Mouse (Mus musculus) G1E (cell line): ENCODE measurements around the gene Lrrtm4. TPM values are rescaled to one million over a fixed set of nuclear protein-coding genes. Genes with fewer than 3 reads are reported as not detected.

Experiments
- ATAC-seq: 2 replicates; pipeline ENCODE4 v1.8.0; 2016; ENCODE audit warnings: mild to moderate bottlenecking; ENCODE audit not compliant: insufficient number of reproducible peaks, poor library complexity, low FRiP score, severe bottlenecking; ENCODE audit errors: extremely low read depth
- DNase-seq: peaks from one replicate; pipeline ENCODE4 v3.0.0; 2012; ENCODE audit warnings: low spot score
- H3K27me3 ChIP-seq: 2 replicates; pipeline ENCODE4 v1.6.1; 2012; ENCODE audit warnings: mild to moderate bottlenecking, low read length, inconsistent platforms; ENCODE audit not compliant: insufficient read depth
- H3K36me3 ChIP-seq: replicated peaks from 2 replicates; pipeline ENCODE3; 2012; ENCODE audit warnings: mild to moderate bottlenecking, inconsistent platforms
- H3K4me1 ChIP-seq: 2 replicates; pipeline ENCODE4 v1.6.1; 2012; ENCODE audit warnings: low read depth, low read length, inconsistent platforms, mixed read lengths; ENCODE audit not compliant: insufficient read depth
- H3K4me3 ChIP-seq: 2 replicates; pipeline ENCODE4 v1.5.1; 2012; ENCODE audit warnings: low read depth, mild to moderate bottlenecking, inconsistent platforms, low read length, moderate library complexity, mixed read lengths
- H3K9me3 ChIP-seq: replicated peaks from 2 replicates; pipeline ENCODE4 v1.6.1; 2012; ENCODE audit warnings: inconsistent platforms
- CTCF ChIP-seq: IDR thresholded peaks from 2 replicates; pipeline ENCODE4 v1.5.1; 2012; ENCODE audit warnings: low read depth, low read length, inconsistent platforms, mixed read lengths
- GATA1 ChIP-seq: IDR thresholded peaks from 2 replicates; pipeline ENCODE4 v1.6.1; 2012; ENCODE audit warnings: borderline replicate concordance, low read length, inconsistent platforms, mixed read lengths
- GATA2 ChIP-seq: IDR thresholded peaks from 2 replicates; pipeline ENCODE4 v1.6.1; 2012; ENCODE audit warnings: low read depth, low read length, inconsistent platforms, borderline replicate concordance
- POLR2AphosphoS5 ChIP-seq: IDR thresholded peaks from 2 replicates; pipeline ENCODE4 v1.6.1; 2012; ENCODE audit warnings: low read depth, low read length, inconsistent platforms; ENCODE audit not compliant: insufficient replicate concordance
- TAL1 ChIP-seq: conservative IDR thresholded peaks from 2 replicates; pipeline ENCODE4 v1.6.1; 2012; ENCODE audit warnings: low read depth, low read length, inconsistent platforms, mixed read lengths
- polyA plus RNA-seq: library from polyadenylated mRNA; stranded (reverse); fragments of >175 nt; gene quantifications from 2 replicates; pipeline ENCODE4 v1.2.3, GENCODE M21; 2012
- total RNA-seq, 2 experiments: library from RNA; stranded (forward) in 1 of 2; stranded (reverse) in 1 of 2; fragments of 200-1000 nt in 1 of 2; fragments of >200 nt in 1 of 2; fragmentation: Nextera tagmentation in 1 of 2; gene quantifications; 2 replicates each; pipeline ENCODE4 v1.2.3; 2014 to 2017

Gene Lrrtm4
- total and polyA plus RNA-seq, 3 experiments = 0.27 TPM; not detected in 2

- TF ChIP-seq TAL1 (no peak), GATA2 (no peak), GATA1 (no peak), POLR2AphosphoS5 (no peak), CTCF (no peak)
- Histone ChIP-seq H3K4me3 (no peak overlapping the region), H3K4me1 (no peaks in the 10 kb centered on the region), H3K27me3 (no peaks in the 10 kb centered on the region), H3K9me3 (no peaks in the 10 kb centered on the region), H3K36me3 (no peaks in the 10 kb centered on the region)
- DNase-seq (no peak), ATAC-seq (no peak)
Observed at GRCm38 (mm10) chr6:80301871-80302270, 283.2 kb downstream of the Lrrtm4 start.

- no peak for TF ChIP-seq GATA1
- TF ChIP-seq CTCF = no peak
- no peak for TF ChIP-seq GATA2
- no peak for TF ChIP-seq TAL1
- no peak for TF ChIP-seq POLR2AphosphoS5
- ATAC-seq (no peak), DNase-seq (no peak)
- Histone ChIP-seq H3K4me1 (no peaks in the 10 kb centered on the region), H3K9me3 (no peaks in the 10 kb centered on the region), H3K36me3 (no peaks in the 10 kb centered on the region), H3K4me3 (no peak overlapping the region), H3K27me3 (no peaks in the 10 kb centered on the region)
Observed at GRCm38 (mm10) chr6:80303568-80303967, 284.9 kb downstream of the Lrrtm4 start.

GRCm38 (mm10) chr6:80328391-80328790 is 309.7 kb downstream of the Lrrtm4 start:
- H3K9me3 ChIP-seq = peaks cover 3% of the 10 kb centered on the region; the same call in 1 of the 2 replicates
- H3K36me3 ChIP-seq = no peaks in the 10 kb centered on the region
- no peaks in the 10 kb centered on the region for H3K4me1 ChIP-seq
- no peak for ATAC-seq
- no peak overlapping the region for H3K4me3 ChIP-seq
- DNase-seq = no peak
- no peak for TF ChIP-seq POLR2AphosphoS5
- TF ChIP-seq CTCF = no peak
- TF ChIP-seq TAL1 = no peak
- H3K27me3 ChIP-seq = no peaks in the 10 kb centered on the region

GRCm38 (mm10) chr6:80331751-80332150 is 313.1 kb downstream of the Lrrtm4 start:
- Histone ChIP-seq H3K27me3 (no peaks in the 10 kb centered on the region), H3K36me3 (no peaks in the 10 kb centered on the region), H3K4me3 (no peak overlapping the region), H3K9me3 (peaks cover 3% of the 10 kb centered on the region), H3K4me1 (no peaks in the 10 kb centered on the region)
- TF ChIP-seq CTCF (no peak), POLR2AphosphoS5 (no peak), TAL1 (no peak), GATA1 (no peak), GATA2 (no peak)
- no peak for DNase-seq
- no peak for ATAC-seq

- Histone ChIP-seq H3K36me3 (no peaks in the 10 kb centered on the region), H3K27me3 (no peaks in the 10 kb centered on the region), H3K4me3 (no peak overlapping the region), H3K9me3 (no peaks in the 10 kb centered on the region), H3K4me1 (no peaks in the 10 kb centered on the region)
- ATAC-seq = no peak
- TF ChIP-seq GATA1 = no peak
- no peak for TF ChIP-seq TAL1
- TF ChIP-seq CTCF = no peak
- no peak for TF ChIP-seq POLR2AphosphoS5
- no peak for TF ChIP-seq GATA2
- DNase-seq = no peak
Observed at GRCm38 (mm10) chr6:80352307-80352706, 333.6 kb downstream of the Lrrtm4 start.

- no peaks in the 10 kb centered on the region; the same call in 1 of the 2 replicates for H3K9me3 ChIP-seq
- no peak for TF ChIP-seq CTCF
- no peak for TF ChIP-seq GATA1
- no peak for TF ChIP-seq POLR2AphosphoS5
- no peak for TF ChIP-seq GATA2
- no peak for TF ChIP-seq TAL1
- no peaks in the 10 kb centered on the region for H3K36me3 ChIP-seq
- no peak for ATAC-seq
- H3K4me1 ChIP-seq = no peaks in the 10 kb centered on the region
- H3K27me3 ChIP-seq = no peaks in the 10 kb centered on the region
- no peak overlapping the region for H3K4me3 ChIP-seq
- no peak for DNase-seq
Observed at GRCm38 (mm10) chr6:80357092-80357491, 338.4 kb downstream of the Lrrtm4 start.
